Mouse (Mus musculus) liver, embryonic 14.5 days (tissue): ENCODE data around the gene Muc20. TPM values are rescaled to one million over a fixed set of nuclear protein-coding genes. Genes with fewer than 3 reads are reported as not detected.
A peak's percentile ranks its signal among the peaks of the same experiment; 100 is the strongest.

Source experiments
- ATAC-seq: fragments of 200-750 bp; cut with Nextera tagmentation; 2 replicates; pipeline ENCODE4 v1.8.0; 2017; ENCODE audit warnings: moderate number of reproducible peaks, mild to moderate bottlenecking, moderate library complexity; ENCODE audit not compliant: insufficient read depth
- DNase-seq, 3 experiments: peaks; one replicate each; pipeline ENCODE4 v3.0.0-alpha.2; 2012 to 2013; ENCODE audit warnings: low read depth in 3 of 3, low spot score in 3 of 3
- H3K27ac ChIP-seq: fragments of 300-500 bp; sonication (generic); 2 replicates; pipeline ENCODE4 v1.5.1; 2014; ENCODE audit warnings: moderate library complexity, mild to moderate bottlenecking, control low read depth, inconsistent platforms
- H3K27me3 ChIP-seq: fragments of 300-500 bp; sonication (generic); 2 replicates; pipeline ENCODE4 v1.6.1; 2014; ENCODE audit warnings: mild to moderate bottlenecking, low read length, moderate library complexity; ENCODE audit not compliant: control insufficient read depth, insufficient read depth
- H3K36me3 ChIP-seq: fragments of 300-500 bp; sonication (generic); replicated peaks from 2 replicates; pipeline ENCODE4 v1.6.1; 2014; ENCODE audit warnings: low read depth; ENCODE audit not compliant: control insufficient read depth, insufficient read depth
- H3K4me1 ChIP-seq, 2 experiments: fragments of 200-500 bp in 1 of 2; fragments of 300-500 bp in 1 of 2; sonication (generic) in 1 of 2; replicated peaks; 2 replicates each; pipeline ENCODE4 v1.6.1; 2012 to 2014; ENCODE audit warnings: antibody characterized with exemption in 1 of 2, inconsistent platforms in 1 of 2, low read length in 1 of 2; ENCODE audit not compliant: control insufficient read depth in 2 of 2, insufficient read depth in 2 of 2
- H3K4me2 ChIP-seq: fragments of 300-500 bp; sonication (generic); 2 replicates; pipeline ENCODE4 v1.6.1; 2014; ENCODE audit warnings: low read depth, mild to moderate bottlenecking, control low read depth, moderate library complexity
- H3K4me3 ChIP-seq, 2 experiments: fragments of 200-500 bp in 1 of 2; fragments of 300-500 bp in 1 of 2; sonication (generic) in 1 of 2; 2 replicates each; pipeline ENCODE4 v1.5.1; 2012 to 2014; ENCODE audit warnings: low read depth in 2 of 2, low read length in 2 of 2, mild to moderate bottlenecking in 2 of 2, control low read depth in 1 of 2, inconsistent platforms in 1 of 2, moderate library complexity in 1 of 2; ENCODE audit not compliant: insufficient read depth in 1 of 2
- H3K9ac ChIP-seq: fragments of 300-500 bp; sonication (generic); replicated peaks from 2 replicates; pipeline ENCODE4 v1.6.1; 2014; ENCODE audit warnings: mild to moderate bottlenecking, control low read depth, moderate library complexity
- H3K9me3 ChIP-seq: fragments of 300-500 bp; sonication (generic); 2 replicates; pipeline ENCODE4 v1.6.1; 2016; ENCODE audit warnings: low read length, mixed read lengths; ENCODE audit not compliant: control insufficient read depth
- CTCF ChIP-seq: IDR thresholded peaks from 2 replicates; pipeline ENCODE4 v1.5.1; 2016; ENCODE audit warnings: antibody characterized with exemption, low read depth, control low read depth
- EP300 ChIP-seq: IDR thresholded peaks from 2 replicates; pipeline ENCODE4 v1.6.1; 2016; ENCODE audit warnings: antibody characterized with exemption, low read depth
- WGBS: fragments of 180-500 bp; shearing (Covaris S2); extraction: QIAGEN DNeasy Blood & Tissue Kit; methylation state at CpG from one replicate; pipeline ENCODE4 v1.1.7; 2014; ENCODE audit not compliant: insufficient replicate concordance; 5-methylcytosine and 5-hydroxymethylcytosine counted together
- polyA plus RNA-seq, 2 experiments: library from polyadenylated mRNA; depleted of rRNA in 1 of 2; stranded (reverse) in 1 of 2; unstranded in 1 of 2; fragments of >200 nt; fragmentation: Nextera tagmentation in 1 of 2; extraction: Ambion mirVana in 1 of 2; gene quantifications; 2 replicates each; pipeline versions ENCODE4 v1.2.1 to v1.2.3; 2012 to 2014

Muc20 gene
- polyA plus RNA-seq, 2 experiments = 0.08 to 0.17 TPM

DNA sequence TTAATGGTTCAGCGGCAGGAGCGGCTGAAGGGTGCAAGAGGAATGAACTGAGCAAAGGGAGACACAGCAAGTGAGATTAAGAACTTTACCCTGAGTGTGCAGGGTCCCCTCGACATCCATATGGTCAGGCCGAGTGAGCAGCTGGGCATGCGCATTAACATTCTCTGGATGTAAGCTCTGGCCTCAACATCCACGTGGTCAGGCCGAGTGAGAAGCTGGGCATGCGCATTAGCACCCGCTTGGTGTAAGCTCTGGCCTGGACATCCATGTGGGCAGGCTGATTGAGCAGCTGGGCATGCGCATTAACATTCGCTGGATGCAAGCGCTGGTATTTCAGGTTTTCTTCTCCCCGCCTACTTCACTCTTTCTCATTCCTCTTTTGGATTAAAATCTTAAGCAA lies 12.4 kb downstream of the Muc20 start:
- DNase-seq = no peak
- no peak for ATAC-seq
- no peaks in the 10 kb centered on the region for H3K36me3 ChIP-seq
- H3K27ac ChIP-seq = no peak overlapping the region
- WGBS = 74% methylated on average over 13 of the region's 13 CpGs
- no peak overlapping the region for H3K9ac ChIP-seq
- no peak overlapping the region for H3K4me3 ChIP-seq
- no peak for TF ChIP-seq EP300
- no peak for TF ChIP-seq CTCF
- H3K4me2 ChIP-seq = no peak overlapping the region
- H3K27me3 ChIP-seq = no peaks in the 10 kb centered on the region
- peaks cover 0 to 3% of the 10 kb centered on the region in 2 experiments; a peak in 2 of 4 replicates for H3K4me1 ChIP-seq
- no peaks in the 10 kb centered on the region for H3K9me3 ChIP-seq

DNA sequence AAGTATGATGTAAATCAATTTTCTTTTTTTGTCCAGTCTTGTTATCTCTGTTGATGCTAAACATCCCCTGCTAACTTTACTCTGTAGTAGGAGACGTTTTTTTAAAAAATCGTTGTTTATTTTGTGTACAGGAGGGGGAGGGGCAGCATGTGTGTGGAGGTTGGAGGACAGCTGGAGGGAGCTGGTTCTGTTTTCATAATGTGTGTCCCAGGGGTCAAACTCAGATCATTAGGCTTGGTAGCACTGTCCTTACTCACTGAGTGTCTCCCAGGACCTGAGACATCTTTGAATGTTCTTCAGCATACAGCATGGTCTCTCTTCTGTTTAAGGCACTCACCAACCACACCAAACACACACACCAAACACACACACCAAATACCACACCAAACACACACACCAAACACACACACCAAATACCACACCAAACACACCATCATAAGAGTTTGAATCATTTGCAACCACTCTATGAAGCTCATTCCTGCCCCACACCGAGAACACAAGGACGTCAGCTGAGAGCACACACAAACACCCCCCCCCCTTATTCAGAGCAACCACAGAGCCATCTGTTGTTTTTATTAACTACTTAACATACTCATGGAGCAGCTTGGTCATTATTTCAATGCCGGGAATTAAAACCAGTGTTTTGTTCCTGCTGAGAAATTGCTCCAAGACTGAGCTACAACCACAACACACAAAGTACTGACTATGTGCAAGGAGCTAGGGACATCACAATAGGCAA lies 13.7 kb downstream of the Muc20 start:
- no peaks in the 10 kb centered on the region for H3K9me3 ChIP-seq
- no peaks in the 10 kb centered on the region for H3K36me3 ChIP-seq
- no peak overlapping the region for H3K4me2 ChIP-seq
- no peak for ATAC-seq
- WGBS = 46% methylated on average over 5 of the region's 5 CpGs
- no peak overlapping the region for H3K27ac ChIP-seq
- H3K27me3 ChIP-seq = no peaks in the 10 kb centered on the region
- peaks cover 0 to 3% of the 10 kb centered on the region in 2 experiments; a peak in 2 of 4 replicates for H3K4me1 ChIP-seq
- H3K9ac ChIP-seq = no peak overlapping the region
- no peak for DNase-seq
- H3K4me3 ChIP-seq = no peak overlapping the region
- TF ChIP-seq EP300 = no peak
- TF ChIP-seq CTCF = no peak

DNA sequence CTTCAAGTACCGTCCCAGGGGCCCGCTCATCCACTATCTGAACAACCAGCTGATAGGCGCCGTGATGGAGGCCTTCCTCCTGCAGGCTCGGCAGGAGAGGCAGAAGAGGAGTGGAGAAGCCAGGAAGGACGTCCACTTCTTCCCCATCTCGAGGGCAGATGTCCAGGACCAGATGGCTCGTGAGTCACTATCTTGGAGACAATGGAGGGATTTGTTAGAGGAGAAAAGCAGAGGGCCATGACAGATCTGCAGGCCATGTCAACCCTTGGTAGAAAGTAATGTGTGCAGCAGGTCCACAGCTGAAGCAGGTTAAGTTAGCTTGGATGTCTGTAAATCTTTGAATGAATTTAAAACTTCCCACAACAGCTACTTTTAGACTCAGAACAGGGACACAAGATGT lies 18.3 kb downstream of the Muc20 start:
- no peak overlapping the region for H3K9ac ChIP-seq
- no peak overlapping the region for H3K4me2 ChIP-seq
- DNase-seq (no peak), ATAC-seq (no peak)
- no peak overlapping the region for H3K27ac ChIP-seq
- peaks cover 0 to 3% of the 10 kb centered on the region in 2 experiments; a peak in 2 of 4 replicates for H3K4me1 ChIP-seq
- TF ChIP-seq CTCF (no peak), EP300 (no peak)
- no peaks in the 10 kb centered on the region for H3K9me3 ChIP-seq
- no peaks in the 10 kb centered on the region for H3K36me3 ChIP-seq
- 39% methylated on average over 8 of the region's 8 CpGs for WGBS
- H3K4me3 ChIP-seq = no peak overlapping the region
- H3K27me3 ChIP-seq = no peaks in the 10 kb centered on the region

DNA sequence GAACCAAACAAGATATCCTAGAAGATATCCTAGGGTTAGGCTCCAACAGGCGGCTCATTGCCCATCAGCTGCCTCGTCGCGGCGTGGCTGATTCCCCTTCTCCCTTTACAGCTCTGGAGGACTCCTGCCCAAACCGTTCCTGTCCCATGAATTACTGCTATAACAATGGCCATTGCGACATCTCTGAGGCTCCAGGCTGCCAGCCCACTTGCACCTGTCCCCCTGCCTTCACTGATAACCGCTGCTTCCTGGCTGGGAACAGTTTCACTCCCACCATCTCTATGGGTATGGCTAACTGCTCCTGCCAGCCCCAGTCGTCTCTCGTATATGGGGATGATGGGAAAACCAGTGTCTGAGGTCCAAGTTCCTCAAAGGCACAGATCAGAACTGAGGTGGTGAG lies 20.6 kb downstream of the Muc20 start:
- Histone ChIP-seq H3K4me1 (no peaks in the 10 kb centered on the region), H3K27ac (no peak overlapping the region), H3K9me3 (no peaks in the 10 kb centered on the region), H3K4me3 (no peak overlapping the region), H3K9ac (no peak overlapping the region), H3K27me3 (no peaks in the 10 kb centered on the region), H3K4me2 (no peak overlapping the region), H3K36me3 (no peaks in the 10 kb centered on the region)
- DNase-seq (no peak), ATAC-seq (no peak)
- TF ChIP-seq EP300 = no peak
- TF ChIP-seq CTCF = no peak
- 36% methylated on average over 10 of the region's 10 CpGs for WGBS

DNA sequence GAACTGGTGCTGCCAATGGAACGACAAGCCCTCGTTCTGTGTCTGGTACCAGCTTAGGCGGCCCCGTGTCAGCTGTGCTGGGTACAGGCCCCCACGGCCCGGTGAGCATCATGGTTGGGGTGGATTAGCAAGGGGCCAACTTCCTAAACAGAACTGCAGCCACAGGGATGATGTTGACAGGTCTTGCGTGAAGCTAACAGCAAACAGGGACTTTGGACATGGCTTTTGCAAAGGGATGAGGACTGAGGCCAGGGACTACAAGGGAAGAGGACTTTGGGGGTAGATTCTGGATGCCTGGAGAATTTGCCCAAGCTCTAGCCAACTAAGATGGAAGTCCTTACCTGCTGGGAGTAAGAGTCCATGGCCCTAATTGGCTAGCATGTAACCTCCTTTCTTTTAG lies 30.3 kb downstream of the Muc20 start:
- H3K36me3 ChIP-seq = no peaks in the 10 kb centered on the region
- no peak overlapping the region for H3K9ac ChIP-seq
- TF ChIP-seq CTCF (no peak), EP300 (no peak)
- no peak overlapping the region for H3K4me2 ChIP-seq
- H3K9me3 ChIP-seq = no peaks in the 10 kb centered on the region
- peaks cover 0 to 2% of the 10 kb centered on the region in 2 experiments; a peak in 1 of 4 replicates for H3K4me1 ChIP-seq
- H3K27ac ChIP-seq = no peak overlapping the region
- DNase-seq = peak in 1 of 3 experiments; percentile 13
- no peak overlapping the region for H3K4me3 ChIP-seq
- WGBS = 71% methylated on average over 7 of the region's 7 CpGs
- ATAC-seq = no peak
- H3K27me3 ChIP-seq = no peaks in the 10 kb centered on the region
